Mouse (Mus musculus) MEL (cell line): ENCODE data around the gene Dytn. TPM values are rescaled to one million over a fixed set of nuclear protein-coding genes. Genes with fewer than 3 reads are reported as not detected.

ENCODE experiments used
- DNase-seq: peaks from one replicate; pipeline ENCODE4 v3.0.0; 2011; ENCODE audit warnings: low read depth, low spot score
- H3K27ac ChIP-seq: 2 replicates; pipeline ENCODE4 v1.5.1; 2012; ENCODE audit warnings: low read depth, mild to moderate bottlenecking, control low read depth, low read length, moderate library complexity; ENCODE audit not compliant: control insufficient read depth
- H3K27me3 ChIP-seq, 2 experiments: fragments of 150-350 bp in 1 of 2; sonication (generic) in 1 of 2; 2 replicates each; pipeline ENCODE4 v1.6.1; 2012; ENCODE audit warnings: low read length in 2 of 2, mild to moderate bottlenecking in 2 of 2, improper control_type of control experiment in 1 of 2, moderate library complexity in 1 of 2; ENCODE audit not compliant: insufficient read depth in 2 of 2, control insufficient read depth in 1 of 2
- H3K36me3 ChIP-seq, 2 experiments: 2 replicates each; pipeline ENCODE4 v1.6.1; 2012 to 2014; ENCODE audit warnings: low read length in 2 of 2, improper control_type of control experiment in 1 of 2, inconsistent platforms in 1 of 2, mild to moderate bottlenecking in 1 of 2; ENCODE audit not compliant: insufficient read depth in 2 of 2, control insufficient read depth in 1 of 2
- H3K4me1 ChIP-seq, 2 experiments: fragments of 150-350 bp in 1 of 2; sonication (generic) in 1 of 2; 2 replicates each; pipeline ENCODE4 v1.6.1; 2012; ENCODE audit warnings: low read length in 2 of 2, improper control_type of control experiment in 1 of 2, mild to moderate bottlenecking in 1 of 2; ENCODE audit not compliant: insufficient read depth in 2 of 2, control insufficient read depth in 1 of 2
- H3K4me3 ChIP-seq, 2 experiments: fragments of 150-350 bp in 1 of 2; sonication (generic) in 1 of 2; 2 replicates each; pipeline ENCODE4 v1.5.1; 2012; ENCODE audit warnings: low read depth in 2 of 2, low read length in 2 of 2, mild to moderate bottlenecking in 2 of 2, moderate library complexity in 2 of 2, control low read depth in 1 of 2, improper control_type of control experiment in 1 of 2; ENCODE audit not compliant: control insufficient read depth in 1 of 2, insufficient read depth in 1 of 2
- H3K79me2 ChIP-seq: 2 replicates; pipeline ENCODE4 v1.6.1; 2012; ENCODE audit warnings: mild to moderate bottlenecking, low read length, moderate library complexity; ENCODE audit not compliant: control insufficient read depth, poor library complexity, insufficient read depth
- H3K9ac ChIP-seq: 2 replicates; pipeline ENCODE4 v1.6.1; 2012; ENCODE audit warnings: low read depth, mild to moderate bottlenecking, control low read depth, low read length, moderate library complexity; ENCODE audit not compliant: control insufficient read depth, poor library complexity, severe bottlenecking
- H3K9me3 ChIP-seq: fragments of 150-350 bp; sonication (generic); replicated peaks from 2 replicates; pipeline ENCODE4 v1.6.1; 2012; ENCODE audit warnings: mild to moderate bottlenecking, low read length, improper control_type of control experiment, moderate library complexity; ENCODE audit not compliant: insufficient read depth
- CHD2 ChIP-seq: IDR thresholded peaks from 2 replicates; pipeline ENCODE4 v1.6.1; 2011; ENCODE audit warnings: low read length, improper control_type of control experiment
- CTCF ChIP-seq, 3 experiments: IDR thresholded peaks in 2 of 3; conservative IDR thresholded peaks in 1 of 3; 2 replicates each; pipeline ENCODE4 v1.5.1; 2011 to 2012; ENCODE audit warnings: low read length in 3 of 3, low read depth in 2 of 3, mild to moderate bottlenecking in 2 of 3, improper control_type of control experiment in 1 of 3, inconsistent platforms in 1 of 3, mixed read lengths in 1 of 3, moderate library complexity in 1 of 3; ENCODE audit not compliant: control insufficient read depth in 1 of 3, insufficient read depth in 1 of 3, poor library complexity in 1 of 3, severe bottlenecking in 1 of 3
- ELF1 ChIP-seq: IDR thresholded peaks from 2 replicates; pipeline ENCODE4 v1.6.1; 2014; ENCODE audit warnings: low read depth, mild to moderate bottlenecking, inconsistent platforms, low read length, improper control_type of control experiment, moderate library complexity
- EP300 ChIP-seq, 2 experiments: IDR thresholded peaks; 2 replicates each; pipeline ENCODE4 v1.6.1; 2011; ENCODE audit warnings: improper control_type of control experiment in 2 of 2, low read length in 2 of 2, low read depth in 1 of 2, mild to moderate bottlenecking in 1 of 2
- HCFC1 ChIP-seq: IDR thresholded peaks from 2 replicates; pipeline ENCODE4 v1.6.1; 2012; ENCODE audit warnings: low read depth, mild to moderate bottlenecking, inconsistent platforms, low read length, improper control_type of control experiment, moderate library complexity
- JUND ChIP-seq: IDR thresholded peaks from 2 replicates; pipeline ENCODE4 v1.6.1; 2011; ENCODE audit warnings: low read depth, mild to moderate bottlenecking, improper control_type of control experiment, low read length
- KAT2A ChIP-seq: conservative IDR thresholded peaks from 2 replicates; pipeline ENCODE4 v1.6.1; 2012; ENCODE audit warnings: low read depth, low read length, improper control_type of control experiment, inconsistent platforms
- MAFK ChIP-seq: IDR thresholded peaks from 2 replicates; pipeline ENCODE4 v1.6.1; 2011; ENCODE audit warnings: low read depth, mild to moderate bottlenecking, low read length, improper control_type of control experiment, borderline replicate concordance
- NRF1 ChIP-seq: IDR thresholded peaks from 2 replicates; pipeline ENCODE4 v1.6.1; 2014; ENCODE audit warnings: low read depth, mild to moderate bottlenecking, inconsistent platforms, low read length, improper control_type of control experiment, moderate library complexity; ENCODE audit not compliant: poor library complexity, insufficient read depth, severe bottlenecking
- POLR2A ChIP-seq, 2 experiments: IDR thresholded peaks; 2 replicates each; pipeline ENCODE4 v1.6.1; 2011 to 2012; ENCODE audit warnings: low read length in 2 of 2, mild to moderate bottlenecking in 2 of 2, control low read depth in 1 of 2, improper control_type of control experiment in 1 of 2, low read depth in 1 of 2, moderate library complexity in 1 of 2; ENCODE audit not compliant: control insufficient read depth in 1 of 2, insufficient read depth in 1 of 2, poor library complexity in 1 of 2
- RCOR1 ChIP-seq: IDR thresholded peaks from 2 replicates; pipeline ENCODE4 v1.6.1; 2012; ENCODE audit warnings: low read depth, mild to moderate bottlenecking, inconsistent platforms, low read length, improper control_type of control experiment
- SIN3A ChIP-seq: IDR thresholded peaks from 2 replicates; pipeline ENCODE4 v1.6.1; 2012; ENCODE audit warnings: low read length, improper control_type of control experiment, inconsistent platforms
- SMC3 ChIP-seq: IDR thresholded peaks from 2 replicates; pipeline ENCODE4 v1.6.1; 2011; ENCODE audit warnings: low read depth, low read length, improper control_type of control experiment
- TBP ChIP-seq: IDR thresholded peaks from 2 replicates; pipeline ENCODE4 v1.8.0; 2011; ENCODE audit warnings: low read depth, low read length, improper control_type of control experiment
- TCF12 ChIP-seq: IDR thresholded peaks from 2 replicates; pipeline ENCODE4 v1.6.1; 2014; ENCODE audit warnings: low read depth, mild to moderate bottlenecking, inconsistent platforms, low read length, improper control_type of control experiment, moderate library complexity
- UBTF ChIP-seq: IDR thresholded peaks from 2 replicates; pipeline ENCODE4 v1.6.1; 2012; ENCODE audit warnings: low read depth, mild to moderate bottlenecking, inconsistent platforms, low read length, improper control_type of control experiment, moderate library complexity, borderline replicate concordance; ENCODE audit not compliant: insufficient read depth
- USF1 ChIP-seq: IDR thresholded peaks from 2 replicates; pipeline ENCODE4 v1.6.1; 2014; ENCODE audit warnings: low read depth, mild to moderate bottlenecking, inconsistent platforms, low read length, improper control_type of control experiment, moderate library complexity
- ZC3H11A ChIP-seq: IDR thresholded peaks from 2 replicates; pipeline ENCODE4 v1.6.1; 2012; ENCODE audit warnings: low read depth, mild to moderate bottlenecking, inconsistent platforms, low read length, improper control_type of control experiment
- ZKSCAN1 ChIP-seq: IDR thresholded peaks from 2 replicates; pipeline ENCODE4 v1.6.1; 2012; ENCODE audit warnings: low read depth, mild to moderate bottlenecking, inconsistent platforms, low read length, improper control_type of control experiment, moderate library complexity
- ZMIZ1 ChIP-seq: IDR thresholded peaks from 2 replicates; pipeline ENCODE4 v1.6.1; 2012; ENCODE audit warnings: low read depth, mild to moderate bottlenecking, inconsistent platforms, low read length, improper control_type of control experiment, moderate library complexity
- polyA plus RNA-seq, 2 experiments: library from polyadenylated mRNA; stranded (reverse) in 1 of 2; unstranded in 1 of 2; fragments of >175 nt in 1 of 2; fragments of >200 nt in 1 of 2; gene quantifications; 2 replicates each; pipeline versions ENCODE4 v1.2.1 to v1.2.4; 2012; ENCODE audit warnings: low replicate concordance in 2 of 2, low read depth in 1 of 2; ENCODE audit not compliant: insufficient read length in 2 of 2, insufficient read depth in 1 of 2, missing spikeins in 1 of 2
- total RNA-seq: library from RNA; depleted of rRNA; stranded (reverse); fragments of 300-350 nt; gene quantifications from 2 replicates; pipeline ENCODE4 v1.2.3, GENCODE M21; 2012

Gene Dytn
- total and polyA plus RNA-seq, 3 experiments = not detected

GRCm38 (mm10) chr1:63586869-63587268, 99.9 kb downstream of the Dytn start:
- Histone ChIP-seq H3K27me3 (no peaks in the 10 kb centered on the region), H3K9me3 (no peaks in the 10 kb centered on the region), H3K4me3 (no peak overlapping the region), H3K27ac (no peak overlapping the region), H3K9ac (no peak overlapping the region), H3K36me3 (no peaks in the 10 kb centered on the region), H3K4me1 (no peaks in the 10 kb centered on the region), H3K79me2 (no peaks in the 10 kb centered on the region)
- TF ChIP-seq MAFK = no peak
- no peak for TF ChIP-seq CHD2
- no peak for TF ChIP-seq CTCF (IDR thresholded peaks at IDR 0.05 in 2 of 3, conservative IDR thresholded peaks at IDR 0.05 in 1 of 3; ENCODE audit: control insufficient read depth in 1 of 3, insufficient read depth in 1 of 3, low read depth in 2 of 3, low read length in 3 of 3, poor library complexity in 1 of 3, severe bottlenecking in 1 of 3)
- TF ChIP-seq ZC3H11A = no peak
- no peak for TF ChIP-seq USF1
- no peak for DNase-seq

DNA sequence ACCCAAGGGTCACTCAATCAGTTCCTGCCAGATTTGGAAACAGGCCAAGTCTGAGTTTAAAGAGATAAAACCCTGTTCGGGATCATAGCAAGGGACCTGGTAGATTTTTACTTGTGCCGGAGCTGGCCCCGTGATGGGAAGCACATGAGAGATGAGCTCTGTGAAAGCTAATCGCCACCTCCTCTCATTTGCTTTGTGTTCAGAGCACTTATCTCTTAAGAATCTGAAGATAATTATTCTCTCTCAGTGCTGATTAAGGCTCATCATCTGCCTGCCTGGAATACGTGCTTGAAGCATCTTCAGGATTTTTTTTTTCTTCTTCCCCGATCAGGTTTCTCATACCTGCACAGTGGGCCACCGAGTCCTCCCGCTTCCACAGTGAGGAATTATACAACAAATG, 107.6 kb downstream of the Dytn start:
- H3K4me1 ChIP-seq = no peaks in the 10 kb centered on the region
- no peak for DNase-seq
- no peaks in the 10 kb centered on the region for H3K79me2 ChIP-seq
- TF ChIP-seq CTCF (IDR thresholded peaks at IDR 0.05 in 2 of 3, conservative IDR thresholded peaks at IDR 0.05 in 1 of 3; ENCODE audit: control insufficient read depth in 1 of 3, insufficient read depth in 1 of 3, low read depth in 2 of 3, low read length in 3 of 3, poor library complexity in 1 of 3, severe bottlenecking in 1 of 3) (no peak), EP300 (IDR thresholded peaks at IDR 0.05; ENCODE audit: low read depth in 1 of 2, low read length in 2 of 2) (no peak), MAFK (no peak), SIN3A (no peak), ELF1 (no peak), JUND (no peak), UBTF (no peak), POLR2A (IDR thresholded peaks at IDR 0.05; ENCODE audit: control insufficient read depth in 1 of 2, insufficient read depth in 1 of 2, low read depth in 1 of 2, low read length in 2 of 2, poor library complexity in 1 of 2) (no peak), SMC3 (no peak), ZKSCAN1 (no peak), NRF1 (no peak), ZMIZ1 (no peak), KAT2A (no peak), RCOR1 (no peak), HCFC1 (no peak), TCF12 (no peak), TBP (no peak)
- no peak overlapping the region for H3K4me3 ChIP-seq
- no peak overlapping the region for H3K27ac ChIP-seq
- no peaks in the 10 kb centered on the region for H3K27me3 ChIP-seq
- H3K36me3 ChIP-seq = no peaks in the 10 kb centered on the region
- H3K9me3 ChIP-seq = no peaks in the 10 kb centered on the region
- no peak overlapping the region for H3K9ac ChIP-seq
